Mouse (Mus musculus) hindbrain, embryonic 15.5 days (tissue): ENCODE data around the gene Ago1. TPM values are rescaled to one million over a fixed set of nuclear protein-coding genes. Genes with fewer than 3 reads are reported as not detected.

ENCODE experiments used
- ATAC-seq: fragments of 200-750 bp; cut with Nextera tagmentation; 2 replicates; pipeline ENCODE4 v1.8.0; 2017; ENCODE audit warnings: low read depth, moderate number of reproducible peaks, moderate TSS enrichment; ENCODE audit not compliant: low FRiP score
- H3K27ac ChIP-seq: fragments of 300-500 bp; sonication (generic); replicated peaks from 2 replicates; pipeline ENCODE4 v1.5.1; 2015; ENCODE audit warnings: mild to moderate bottlenecking, inconsistent platforms
- H3K27me3 ChIP-seq: fragments of 300-500 bp; sonication (generic); 2 replicates; pipeline ENCODE4 v1.6.1; 2015; ENCODE audit warnings: control low read depth, inconsistent platforms
- H3K36me3 ChIP-seq: fragments of 300-500 bp; sonication (generic); 2 replicates; pipeline ENCODE4 v1.6.1; 2015; ENCODE audit warnings: control low read depth, inconsistent platforms
- H3K4me1 ChIP-seq: fragments of 300-500 bp; sonication (generic); replicated peaks from 2 replicates; pipeline ENCODE4 v1.6.1; 2015; ENCODE audit warnings: control low read depth, inconsistent platforms
- H3K4me2 ChIP-seq: fragments of 300-500 bp; sonication (generic); 2 replicates; pipeline ENCODE4 v1.6.1; 2015; ENCODE audit warnings: moderate library complexity, mild to moderate bottlenecking, inconsistent platforms
- H3K4me3 ChIP-seq: fragments of 300-500 bp; sonication (generic); 2 replicates; pipeline ENCODE4 v1.5.1; 2015; ENCODE audit warnings: mild to moderate bottlenecking, inconsistent platforms
- H3K9ac ChIP-seq: fragments of 300-500 bp; sonication (generic); 2 replicates; pipeline ENCODE4 v1.6.1; 2015; ENCODE audit warnings: inconsistent platforms
- H3K9me3 ChIP-seq: fragments of 300-500 bp; sonication (generic); 2 replicates; pipeline ENCODE4 v1.6.1; 2016; ENCODE audit warnings: control low read depth, inconsistent platforms
- WGBS: fragments of 180-500 bp; shearing (Covaris S2); methylation state at CpG from one replicate; pipeline ENCODE4 v1.1.7; 2015; 5-methylcytosine and 5-hydroxymethylcytosine counted together
- polyA plus RNA-seq: library from polyadenylated mRNA; unstranded; fragments of >200 nt; fragmentation: Nextera tagmentation; extraction: Ambion mirVana; gene quantifications from 2 replicates; pipeline ENCODE4 v1.2.1, GENCODE M21; 2015

Gene Ago1
- polyA plus RNA-seq, 1 experiment from 2014 or later = 9.2 TPM

GRCm38 (mm10) chr4:126434094-126434493 lies 34.3 kb downstream of the Ago1 start:
- H3K27ac ChIP-seq = no peak overlapping the region
- H3K4me2 ChIP-seq = no peak overlapping the region
- peaks cover 21% of the 10 kb centered on the region for H3K36me3 ChIP-seq
- ATAC-seq = no peak
- no peak overlapping the region for H3K4me3 ChIP-seq
- no peaks in the 10 kb centered on the region for H3K9me3 ChIP-seq
- H3K9ac ChIP-seq = no peak overlapping the region
- WGBS = 90% methylated on average over 2 of the region's 2 CpGs
- H3K27me3 ChIP-seq = no peaks in the 10 kb centered on the region
- 0 out of 2 replicates have a peak, but pooled peaks cover 4% of the 10 kb centered on the region for H3K4me1 ChIP-seq

- ATAC-seq = no peak
- no peak overlapping the region for H3K4me2 ChIP-seq
- 91% methylated on average over 4 of the region's 4 CpGs for WGBS
Measured at GRCm38 (mm10) chr4:126433175-126433574, 35.2 kb downstream of the Ago1 start.

GRCm38 (mm10) chr4:126431746-126432145 lies 36.6 kb downstream of the Ago1 start:
- Histone ChIP-seq H3K4me3 (no peak overlapping the region), H3K36me3 (no peaks in the 10 kb centered on the region; the same call in 1 of the 2 replicates), H3K9ac (no peak overlapping the region), H3K4me2 (no peak overlapping the region), H3K4me1 (peaks cover 16% of the 10 kb centered on the region), H3K27me3 (no peaks in the 10 kb centered on the region), H3K27ac (no peak overlapping the region), H3K9me3 (no peaks in the 10 kb centered on the region)
- no peak for ATAC-seq
- 81% methylated on average over 4 of the region's 4 CpGs for WGBS

More at GRCm38 (mm10) chr4:126433175-126433574, 35.2 kb downstream of the Ago1 start:
- H3K9ac ChIP-seq = no peak overlapping the region
- peaks cover 12% of the 10 kb centered on the region for H3K36me3 ChIP-seq
- no peaks in the 10 kb centered on the region for H3K9me3 ChIP-seq
- H3K27me3 ChIP-seq = no peaks in the 10 kb centered on the region
- H3K4me3 ChIP-seq = no peak overlapping the region
- H3K27ac ChIP-seq = no peak overlapping the region
- peaks cover 11% of the 10 kb centered on the region for H3K4me1 ChIP-seq

GRCm38 (mm10) chr4:126429347-126430079 lies 38.9 kb downstream of the Ago1 start, which contains the start of gene Ago3:
TSS of gene Ago3 (minus strand) at chr4:126429556.
- H3K36me3 ChIP-seq = no peaks in the 10 kb centered on the region; the same call in 1 of the 2 replicates
- peak within 1 kb of the TSS; percentile 97 for H3K9ac ChIP-seq
- peak within 1 kb of the TSS; percentile 95 for H3K4me3 ChIP-seq
- H3K4me1 ChIP-seq = peaks cover 16% of the 10 kb centered on the region
- H3K4me2 ChIP-seq = peak within 1 kb of the TSS; percentile 87
- peak; percentile 95 for ATAC-seq
- H3K27me3 ChIP-seq = no peaks in the 10 kb centered on the region
- WGBS = under 1% methylated on average over 58 of the region's 65 CpGs
- H3K27ac ChIP-seq = peak within 1 kb of the TSS; percentile 89
- H3K9me3 ChIP-seq = no peaks in the 10 kb centered on the region

GRCm38 (mm10) chr4:126428682-126429346 lies 39.6 kb downstream of the Ago1 start:
- Histone ChIP-seq H3K9me3 (no peaks in the 10 kb centered on the region), H3K9ac (peak overlapping the region; percentile 97), H3K4me1 (peaks cover 16% of the 10 kb centered on the region), H3K27me3 (no peaks in the 10 kb centered on the region), H3K4me3 (peak overlapping the region; percentile 95), H3K4me2 (peak overlapping the region; percentile 87), H3K36me3 (no peaks in the 10 kb centered on the region), H3K27ac (peak overlapping the region; percentile 89)
- ATAC-seq = peak; percentile 73; the same call in 1 of the 2 replicates
- WGBS = 2% methylated on average over 24 of the region's 24 CpGs

- no peak for ATAC-seq
- WGBS = 86% methylated on average over 2 of the region's 2 CpGs
Measured at GRCm38 (mm10) chr4:126423866-126424265, 44.5 kb downstream of the Ago1 start.

GRCm38 (mm10) chr4:126415707-126416106 lies 52.7 kb downstream of the Ago1 start:
- no peak overlapping the region for H3K9ac ChIP-seq
- H3K4me2 ChIP-seq = no peak overlapping the region
- no peak for ATAC-seq
- no peaks in the 10 kb centered on the region for H3K9me3 ChIP-seq
- H3K4me1 ChIP-seq = no peaks in the 10 kb centered on the region
- no peaks in the 10 kb centered on the region for H3K36me3 ChIP-seq
- H3K27me3 ChIP-seq = no peaks in the 10 kb centered on the region
- H3K27ac ChIP-seq = no peak overlapping the region
- H3K4me3 ChIP-seq = no peak overlapping the region

More at GRCm38 (mm10) chr4:126423866-126424265, 44.5 kb downstream of the Ago1 start:
- no peaks in the 10 kb centered on the region for H3K36me3 ChIP-seq
- no peaks in the 10 kb centered on the region for H3K27me3 ChIP-seq
- no peak overlapping the region for H3K4me3 ChIP-seq
- H3K27ac ChIP-seq = no peak overlapping the region
- peaks cover 11% of the 10 kb centered on the region for H3K4me1 ChIP-seq
- H3K9me3 ChIP-seq = no peaks in the 10 kb centered on the region
- no peak overlapping the region for H3K9ac ChIP-seq
- H3K4me2 ChIP-seq = no peak overlapping the region

- Histone ChIP-seq H3K4me2 (no peak overlapping the region), H3K27ac (no peak overlapping the region), H3K4me3 (no peak overlapping the region), H3K36me3 (no peaks in the 10 kb centered on the region), H3K9ac (no peak overlapping the region), H3K4me1 (no peaks in the 10 kb centered on the region), H3K9me3 (no peaks in the 10 kb centered on the region), H3K27me3 (no peaks in the 10 kb centered on the region)
- WGBS = 95% methylated on average over 3 of the region's 3 CpGs
- no peak for ATAC-seq
Measured at GRCm38 (mm10) chr4:126412526-126412925, 55.9 kb downstream of the Ago1 start.

Other genes with a start within 250 kb of the Ago1 start
- 82.9 and 97.5 TPM in 2 replicates for gene Map7d1, start 212.2 kb downstream of the Ago1 start, polyA plus RNA-seq
- gene Trappc3, start 206.3 kb downstream of the Ago1 start, polyA plus RNA-seq = 172 and 180 TPM in 2 replicates
- gene Col8a2, start 181.8 kb downstream of the Ago1 start, polyA plus RNA-seq = 6.9 and 8.1 TPM in 2 replicates
- gene Adprhl2, start 146.9 kb downstream of the Ago1 start, polyA plus RNA-seq = 78.6 and 86.1 TPM in 2 replicates
- gene Tekt2, start 142.9 kb downstream of the Ago1 start, polyA plus RNA-seq = 10.7 and 11.4 TPM in 2 replicates
- gene Ago3, start 39.0 kb downstream of the Ago1 start, polyA plus RNA-seq = 15.5 and 16.3 TPM in 2 replicates
- 7.6 and 8.2 TPM in 2 replicates for gene Ago4, start 64.9 kb upstream of the Ago1 start, polyA plus RNA-seq
- gene Clspn, start 88.4 kb upstream of the Ago1 start, polyA plus RNA-seq = 8.8 and 9.5 TPM in 2 replicates
- 16.4 and 18.9 TPM in 2 replicates for gene 5730409E04Rik, start 141.2 kb upstream of the Ago1 start, polyA plus RNA-seq
- 400 and 413 TPM in 2 replicates for gene Psmb2, start 209.0 kb upstream of the Ago1 start, polyA plus RNA-seq